Comparison of ENCODE assay signal across 23 mouse cellular contexts in the genomic region with DNA sequence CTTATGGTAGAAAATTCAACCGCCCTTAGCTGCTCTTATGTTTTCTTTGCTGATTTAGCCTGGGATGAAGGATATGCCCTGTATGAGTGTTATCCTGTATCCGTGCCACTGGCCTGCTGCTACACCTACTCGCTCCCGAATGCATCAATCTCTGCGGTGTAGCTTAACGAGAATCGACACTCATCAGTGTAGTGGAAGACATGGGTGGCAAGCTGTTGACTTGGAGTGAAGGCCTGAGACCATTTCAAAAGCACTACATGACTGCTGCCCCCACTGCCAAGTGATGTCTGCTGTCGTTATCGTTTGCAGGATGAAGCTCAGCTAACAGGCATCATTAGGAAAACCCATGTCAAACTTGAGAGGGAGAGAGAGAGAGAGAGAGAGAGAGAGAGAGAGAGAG.
DNase-seq lines count a peak whose midpoint lies in the region; ATAC-seq and TF ChIP-seq lines count a peak whose summit lies in the region.
"Had no signal": no experiment of that assay in that cellular context is flagged by ENCODE, and none has a peak within 500 bp of the region (broad histone marks: within the 10 kb centered on the region; RNA-seq: fewer than 3 reads in every experiment).

No protein-coding gene starts in this region.

- H3K9ac ChIP-seq in midbrain, embryonic 11.5 days (ENCODE audit: low read length): no peak overlapping the region
- no peak overlapping the region for H3K9ac ChIP-seq in midbrain, postnatal 0 days (replicated peaks; ENCODE audit: low read length, poor library complexity, severe bottlenecking)
- H3K9ac ChIP-seq: forebrain, embryonic 13.5 days; hindbrain, embryonic 13.5 days had no signal

- H3K36me3 ChIP-seq in midbrain, embryonic 11.5 days (ENCODE audit: control insufficient read depth, insufficient read depth, low read length): no peaks in the 10 kb centered on the region
- H3K36me3 ChIP-seq in midbrain, postnatal 0 days (ENCODE audit: insufficient read depth, low read length): no peaks in the 10 kb centered on the region
- no peaks in the 10 kb centered on the region for H3K36me3 ChIP-seq in limb, embryonic 10.5 days
- H3K36me3 ChIP-seq: forebrain, embryonic 10.5 days; G1E; hindbrain, embryonic 10.5 days; hindbrain, embryonic 13.5 days had no signal

- H3K4me2 ChIP-seq in midbrain, embryonic 11.5 days: no peak overlapping the region
- no peak overlapping the region for H3K4me2 ChIP-seq in midbrain, postnatal 0 days (ENCODE audit: low read depth, low read length, poor library complexity, severe bottlenecking)
- H3K4me2 ChIP-seq: forebrain, embryonic 13.5 days; heart, embryonic 11.5 days; hindbrain, embryonic 13.5 days had no signal

- H3K4me3 ChIP-seq in midbrain, embryonic 11.5 days (ENCODE audit: low read depth, low read length): no peak overlapping the region
- no peak overlapping the region for H3K4me3 ChIP-seq in midbrain, postnatal 0 days (ENCODE audit: low read depth, low read length)
- no peak overlapping the region for H3K4me3 ChIP-seq in limb, embryonic 10.5 days
- H3K4me3 ChIP-seq: forebrain, embryonic 10.5 days; forebrain, embryonic 13.5 days; hindbrain, embryonic 10.5 days; hindbrain, embryonic 13.5 days had no signal

- no peaks in the 10 kb centered on the region for H3K4me1 ChIP-seq in midbrain, embryonic 11.5 days (ENCODE audit: control insufficient read depth, insufficient read depth, low read length)
- no peaks in the 10 kb centered on the region for H3K4me1 ChIP-seq in midbrain, postnatal 0 days (ENCODE audit: insufficient read depth, low read length)
- peaks cover 22% of the 10 kb centered on the region for H3K4me1 ChIP-seq in limb, embryonic 10.5 days
- H3K4me1 ChIP-seq: hindbrain, embryonic 10.5 days had no signal

- intact Hi-C loops in left cerebral cortex, postnatal 4 days (cut with DNase I): no loop called here
- intact Hi-C loops in left cerebral cortex, postnatal 14 days (cut with DNase I): no loop called here

- H3K9me3 ChIP-seq in midbrain, embryonic 11.5 days (ENCODE audit: control insufficient read depth, low read length): no peaks in the 10 kb centered on the region
- no peaks in the 10 kb centered on the region for H3K9me3 ChIP-seq in midbrain, postnatal 0 days (ENCODE audit: low read length)
- H3K9me3 ChIP-seq in limb, embryonic 10.5 days (replicated peaks): no peaks in the 10 kb centered on the region
- H3K9me3 ChIP-seq: forebrain, embryonic 10.5 days; forebrain, embryonic 13.5 days; hindbrain, embryonic 10.5 days; hindbrain, embryonic 13.5 days had no signal

- no peak overlapping the region for H3K27ac ChIP-seq in midbrain, embryonic 11.5 days (ENCODE audit: low read depth, low read length)
- no peak overlapping the region for H3K27ac ChIP-seq in midbrain, postnatal 0 days (ENCODE audit: low read depth, low read length)
- H3K27ac ChIP-seq in limb, embryonic 10.5 days: peak overlapping the region; percentile 34; the same call in 1 of the 2 replicates
- H3K27ac ChIP-seq: forebrain, embryonic 10.5 days; forebrain, embryonic 13.5 days; hindbrain, embryonic 10.5 days; hindbrain, embryonic 13.5 days had no signal

- 87% methylated on average over 9 of the region's 9 CpGs for WGBS in midbrain, embryonic 11.5 days
- 78% methylated on average over 9 of the region's 9 CpGs for WGBS in midbrain, postnatal 0 days
- WGBS in limb, embryonic 10.5 days: 89% methylated on average over 9 of the region's 9 CpGs

- H3K27me3 ChIP-seq in midbrain, embryonic 11.5 days (ENCODE audit: control insufficient read depth, insufficient read depth, low read length): no peaks in the 10 kb centered on the region
- no peaks in the 10 kb centered on the region for H3K27me3 ChIP-seq in midbrain, postnatal 0 days (ENCODE audit: insufficient read depth, low read length)
- H3K27me3 ChIP-seq in limb, embryonic 10.5 days (ENCODE audit: low read depth, poor library complexity, severe bottlenecking): no peaks in the 10 kb centered on the region
- H3K27me3 ChIP-seq: CH12.LX; forebrain, embryonic 13.5 days; hindbrain, embryonic 13.5 days had no signal

- no peak for ATAC-seq in midbrain, embryonic 11.5 days (ENCODE audit: low FRiP score)
- ATAC-seq in midbrain, postnatal 0 days (ENCODE audit: low FRiP score): no peak
- ATAC-seq: forebrain, embryonic 13.5 days; forebrain, embryonic 16.5 days; Patski had no signal

- peak; percentile 39 to 49 for DNase-seq in cerebellum, postnatal 14 days
- DNase-seq in cerebellum, adult 9-11 months: no peak
- peak; percentile 20 for DNase-seq in left cerebral cortex, postnatal 4 days
- DNase-seq in left cerebral cortex, postnatal 14 days (ENCODE audit: low spot score in 2 of 2): no peak
- peak; percentile 23 for DNase-seq in midbrain, embryonic 11.5 days (ENCODE audit: low spot score, missing footprints)
- DNase-seq in midbrain, postnatal 0 days (ENCODE audit: low spot score): no peak
- DNase-seq in limb, embryonic 10.5 days (ENCODE audit: low spot score): no peak
- DNase-seq: adrenal gland, postnatal 10 days; B cell, adult 2 months; cerebellum, adult 11-12 months; cerebellum, adult 9-10 months; gastrocnemius, postnatal 10 days; gastrocnemius, postnatal 36 days; heart, postnatal 36 days had no signal

- TF ChIP-seq CTCF in midbrain, postnatal 0 days (IDR thresholded peaks at IDR 0.05): no peak

Comparison
In these comparisons a context has a peak if more than half of its experiments do, and no peak if none do; other contexts are left out.
1. DNase-seq: peak in cerebellum, postnatal 14 days (2 of 2), left cerebral cortex, postnatal 4 days (single experiment) and midbrain, embryonic 11.5 days (single experiment); none in cerebellum, adult 9-11 months (single experiment), left cerebral cortex, postnatal 14 days (0 of 2), midbrain, postnatal 0 days (single experiment) and limb, embryonic 10.5 days (single experiment).